Mouse (Mus musculus): ENCODE measurements around the gene Baat. TPM values are rescaled to one million over a fixed set of nuclear protein-coding genes. Genes with fewer than 3 reads are reported as not detected.
"Not testable (repeated sequence)": the region's sequence is repeated elsewhere in the genome, so short reads cannot be mapped to it uniquely, and the experiment has no call there.

Baat gene
- total and polyA plus RNA-seq, 2 experiments from 2014 or later, result not detected

GRCm38 (mm10) chr4:49503563-49503962, 2.8 kb downstream of the Baat start:
- TF ChIP-seq CTCF (IDR thresholded peaks at IDR 0.05; ENCODE audit: low read depth), result no peak
- Histone ChIP-seq H3K36me3 (ENCODE audit: insufficient read depth, low read length) (no peaks in the 10 kb centered on the region), H3K4me1 (ENCODE audit: insufficient read depth, low read length) (no peaks in the 10 kb centered on the region), H3K4me2 (ENCODE audit: low read depth, low read length) (no peak overlapping the region), H3K27me3 (ENCODE audit: insufficient read depth, low read length) (no peaks in the 10 kb centered on the region), H3K27ac (no peak overlapping the region), H3K4me3 (ENCODE audit: low read length) (no peak overlapping the region), H3K9me3 (ENCODE audit: low read length) (no peaks in the 10 kb centered on the region), H3K9ac (replicated peaks; ENCODE audit: low read length) (no peak overlapping the region)
- DNase-seq (ENCODE audit: low spot score) (no peak), ATAC-seq (no peak)
- WGBS, result 92% methylated on average over 1 of the region's 1 CpGs

- H3K4me2 ChIP-seq (ENCODE audit: low read depth, low read length); ATAC-seq; H3K27me3 ChIP-seq (ENCODE audit: insufficient read depth, low read length); H3K36me3 ChIP-seq (ENCODE audit: insufficient read depth, low read length); H3K27ac ChIP-seq; H3K4me3 ChIP-seq (ENCODE audit: low read length); H3K4me1 ChIP-seq (ENCODE audit: insufficient read depth, low read length); DNase-seq (ENCODE audit: low spot score); H3K9me3 ChIP-seq (ENCODE audit: low read length); H3K9ac ChIP-seq (replicated peaks; ENCODE audit: low read length): not testable (repeated sequence)
- WGBS, result 73% methylated on average over 3 of the region's 3 CpGs
These were observed 20.3 kb downstream of the Baat start for GRCm38 (mm10) chr4:49485934-49486650.

- H3K9ac ChIP-seq (replicated peaks; ENCODE audit: low read length), result no peak overlapping the region
- no peaks in the 10 kb centered on the region for H3K36me3 ChIP-seq (ENCODE audit: insufficient read depth, low read length)
- ATAC-seq (no peak), DNase-seq (ENCODE audit: low spot score) (no peak)
- H3K4me1 ChIP-seq (ENCODE audit: insufficient read depth, low read length), result no peaks in the 10 kb centered on the region
- no peaks in the 10 kb centered on the region for H3K27me3 ChIP-seq (ENCODE audit: insufficient read depth, low read length)
- H3K27ac ChIP-seq, result no peak overlapping the region
- H3K4me2 ChIP-seq (ENCODE audit: low read depth, low read length), result no peak overlapping the region
- no peak for TF ChIP-seq CTCF (IDR thresholded peaks at IDR 0.05; ENCODE audit: low read depth)
- no peak overlapping the region for H3K4me3 ChIP-seq (ENCODE audit: low read length)
- H3K9me3 ChIP-seq (ENCODE audit: low read length), result no peaks in the 10 kb centered on the region
These were observed 20.9 kb downstream of the Baat start for GRCm38 (mm10) chr4:49485442-49485841.

GRCm38 (mm10) chr4:49480896-49481295, 25.5 kb downstream of the Baat start:
- Histone ChIP-seq H3K27ac (no peak overlapping the region), H3K4me1 (ENCODE audit: insufficient read depth, low read length) (no peaks in the 10 kb centered on the region), H3K9ac (replicated peaks; ENCODE audit: low read length) (no peak overlapping the region), H3K9me3 (ENCODE audit: low read length) (no peaks in the 10 kb centered on the region), H3K4me2 (ENCODE audit: low read depth, low read length) (no peak overlapping the region), H3K27me3 (ENCODE audit: insufficient read depth, low read length) (no peaks in the 10 kb centered on the region), H3K4me3 (ENCODE audit: low read length) (no peak overlapping the region), H3K36me3 (ENCODE audit: insufficient read depth, low read length) (no peaks in the 10 kb centered on the region)
- WGBS, result 71% methylated on average over 3 of the region's 3 CpGs
- no peak for TF ChIP-seq CTCF (IDR thresholded peaks at IDR 0.05; ENCODE audit: low read depth)
- DNase-seq (ENCODE audit: low spot score) (no peak), ATAC-seq (no peak)

- WGBS, result 25% methylated on average over 21 of the region's 21 CpGs
- no peak for DNase-seq (ENCODE audit: low spot score)
- Histone ChIP-seq H3K4me1 (ENCODE audit: insufficient read depth, low read length) (no peaks in the 10 kb centered on the region), H3K4me2 (ENCODE audit: low read depth, low read length) (0 out of 2 replicates have a peak overlapping the region, but pooled peaks have one; percentile 10), H3K27me3 (ENCODE audit: insufficient read depth, low read length) (no peaks in the 10 kb centered on the region), H3K27ac (no peak overlapping the region), H3K9ac (replicated peaks; ENCODE audit: low read length) (no peak overlapping the region), H3K36me3 (ENCODE audit: insufficient read depth, low read length) (no peaks in the 10 kb centered on the region), H3K4me3 (ENCODE audit: low read length) (no peak overlapping the region), H3K9me3 (ENCODE audit: low read length) (no peaks in the 10 kb centered on the region)
- TF ChIP-seq CTCF (IDR thresholded peaks at IDR 0.05; ENCODE audit: low read depth), result no peak
- no peak for ATAC-seq
These were observed 26.1 kb downstream of the Baat start for GRCm38 (mm10) chr4:49480104-49480760.

- H3K9me3 ChIP-seq (ENCODE audit: low read length); H3K27me3 ChIP-seq (ENCODE audit: insufficient read depth, low read length); H3K4me1 ChIP-seq (ENCODE audit: insufficient read depth, low read length); H3K27ac ChIP-seq; ATAC-seq; H3K36me3 ChIP-seq (ENCODE audit: insufficient read depth, low read length); H3K4me2 ChIP-seq (ENCODE audit: low read depth, low read length); H3K9ac ChIP-seq (replicated peaks; ENCODE audit: low read length); DNase-seq (ENCODE audit: low spot score); H3K4me3 ChIP-seq (ENCODE audit: low read length): not testable (repeated sequence)
- 42% methylated on average over 2 of the region's 2 CpGs for WGBS
These were observed 27.3 kb downstream of the Baat start for GRCm38 (mm10) chr4:49479035-49479434.

All from hindbrain, postnatal 0 days (tissue).